Mouse (Mus musculus): ENCODE measurements at regions not wholly inside any gene's neighbourhood (a gene's known extent, or its start where the extent isn't known, plus 50 kb on each side); places are given as distances from the start of the nearest gene placed in this dataset.

DNA sequence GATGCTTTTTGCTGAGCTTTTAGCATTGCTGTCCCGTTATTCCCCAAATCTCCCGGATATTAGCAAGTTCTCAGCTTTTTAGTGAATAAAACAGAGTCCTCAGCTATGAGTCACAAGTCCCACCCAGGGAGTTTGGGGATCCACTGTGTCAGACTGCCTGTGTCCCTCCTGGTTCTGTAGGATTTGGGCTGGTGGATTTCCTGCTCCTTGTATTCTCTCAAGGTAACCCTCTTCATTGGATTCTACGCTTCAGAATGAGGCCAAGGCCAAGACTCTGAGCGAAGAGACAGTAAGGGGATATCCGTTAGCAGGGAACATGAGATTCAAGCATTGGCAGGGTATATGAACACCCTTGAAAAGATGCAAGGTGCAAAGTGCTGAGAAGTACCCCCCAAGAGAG is 90.9 kb upstream of the Myocd start:
- no peak for DNase-seq

DNA sequence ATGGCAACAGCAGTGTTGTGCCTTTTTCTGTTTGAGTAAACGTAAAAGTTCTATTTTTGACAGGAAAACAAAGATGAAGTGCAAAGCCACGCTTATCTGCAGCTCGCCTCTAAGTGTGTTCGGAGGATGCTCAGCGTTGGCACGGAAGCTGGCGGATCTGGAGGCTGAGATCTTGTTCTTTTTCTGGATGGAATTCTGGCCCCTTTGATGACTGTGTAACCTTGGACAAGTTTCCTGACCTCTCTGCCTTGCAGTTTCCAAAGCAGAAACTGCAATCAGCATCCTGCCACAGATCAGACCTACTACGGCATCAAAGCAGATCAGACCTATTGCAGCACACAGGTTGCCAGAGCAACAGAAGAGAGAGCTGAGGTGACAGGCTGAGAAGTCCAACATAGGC is 89.1 kb upstream of the Myocd start:
- no peak for DNase-seq

DNA sequence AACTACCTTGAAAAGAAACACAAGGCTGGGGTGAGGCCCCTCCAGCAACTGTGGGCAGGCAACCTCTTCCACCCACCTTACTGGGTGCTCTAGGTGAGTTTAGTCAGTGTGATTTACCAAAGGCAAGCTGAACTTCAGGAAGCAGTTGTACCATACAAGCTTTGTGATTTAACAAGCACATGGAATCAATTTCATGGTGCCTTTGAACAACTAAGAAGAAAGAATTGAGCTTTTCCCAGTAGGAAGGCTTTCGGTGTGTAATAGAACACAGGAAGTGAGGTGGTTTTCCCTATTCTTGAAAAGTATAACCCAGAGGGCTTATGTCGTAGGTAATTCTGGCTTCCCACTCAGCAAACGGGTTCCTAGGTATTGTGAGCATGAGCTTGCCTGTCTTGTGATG is 82.7 kb upstream of the Myocd start:
- DNase-seq, result no peak

DNA sequence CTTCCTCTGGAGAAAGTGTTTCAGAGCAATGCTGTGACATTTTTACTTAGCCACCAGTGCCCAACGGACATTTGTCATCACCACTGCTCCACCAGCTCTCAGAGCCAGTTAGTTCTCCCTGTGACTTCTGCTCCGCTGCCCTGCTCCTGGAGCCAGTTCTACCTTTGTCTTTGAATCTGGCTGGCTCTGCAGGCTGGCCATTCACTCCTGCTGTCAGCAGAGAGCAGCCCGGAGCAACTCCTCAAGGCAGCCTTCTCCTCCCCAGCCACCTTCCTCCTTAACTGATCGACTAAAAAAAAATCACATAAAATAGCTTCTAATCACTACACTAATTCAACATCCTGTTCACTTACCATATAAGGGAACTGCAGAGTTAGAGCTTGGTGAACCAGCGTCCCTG is 79.2 kb upstream of the Myocd start:
- no peak for DNase-seq

- DNase-seq, result no peak
These were observed 72.1 kb upstream of the Myocd start for GRCm38 (mm10) chr11:65341683-65342440.

- DNase-seq, result no peak
These were observed 64.5 kb upstream of the Myocd start for GRCm38 (mm10) chr11:65334286-65334685.

GRCm38 (mm10) chr11:65333101-65333500 is 63.3 kb upstream of the Myocd start:
- no peak for DNase-seq

- DNase-seq, result no peak
These were observed 53.2 kb upstream of the Myocd start for GRCm38 (mm10) chr11:65322877-65323440.

Measured in cerebellum, adult 11-12 months (tissue).